Mouse (Mus musculus): ENCODE results near the gene Trmt5. TPM values are rescaled to one million over a fixed set of nuclear protein-coding genes. Genes with fewer than 3 reads are reported as not detected.
A peak's percentile ranks its signal among the peaks of the same experiment; 100 is the strongest.

The Trmt5 gene
- total RNA-seq, 2 experiments from 2014 or later = 13.1 to 16.8 TPM

DNA sequence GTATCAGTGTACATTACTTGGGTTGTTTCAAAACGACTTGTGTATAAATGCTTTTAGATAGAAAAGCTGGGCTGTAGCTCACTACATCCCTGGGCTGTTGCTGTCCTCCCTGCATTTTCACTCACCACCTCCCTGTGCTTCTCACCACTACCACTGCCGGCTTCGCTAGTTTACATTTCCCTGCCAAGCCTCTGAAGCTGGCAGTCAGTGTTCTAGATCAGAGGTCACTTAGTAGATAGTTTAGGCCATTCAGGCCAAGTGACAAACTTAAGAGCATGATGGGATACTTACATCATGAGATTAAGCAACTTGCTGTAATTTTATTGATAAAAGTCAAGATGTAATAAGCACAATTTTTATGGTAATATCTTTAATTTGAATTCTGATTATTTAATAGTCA is 11.6 kb downstream of the Trmt5 start:
- DNase-seq (ENCODE audit: low spot score in 2 of 2) = no peak

DNA sequence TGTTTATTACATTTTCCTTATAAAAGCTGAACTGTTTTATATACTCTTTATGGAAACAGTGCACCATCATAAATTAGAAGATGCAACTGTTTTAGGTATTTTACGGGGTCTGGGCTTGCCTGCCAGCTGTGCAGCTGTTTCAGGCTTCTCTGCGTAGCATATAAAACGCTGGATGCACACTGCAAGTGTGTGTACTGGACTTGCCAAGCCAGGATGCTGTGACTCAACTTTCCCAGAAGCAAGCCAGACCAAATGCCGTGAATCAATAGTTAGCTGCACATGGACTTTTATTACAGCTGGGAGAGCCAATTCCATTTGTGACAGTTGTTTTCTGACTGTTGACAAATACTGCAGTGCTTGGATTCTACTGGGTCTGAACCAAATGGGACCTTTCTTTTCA is 16.6 kb downstream of the Trmt5 start:
- no peak for DNase-seq (ENCODE audit: low spot score in 2 of 2)

DNA sequence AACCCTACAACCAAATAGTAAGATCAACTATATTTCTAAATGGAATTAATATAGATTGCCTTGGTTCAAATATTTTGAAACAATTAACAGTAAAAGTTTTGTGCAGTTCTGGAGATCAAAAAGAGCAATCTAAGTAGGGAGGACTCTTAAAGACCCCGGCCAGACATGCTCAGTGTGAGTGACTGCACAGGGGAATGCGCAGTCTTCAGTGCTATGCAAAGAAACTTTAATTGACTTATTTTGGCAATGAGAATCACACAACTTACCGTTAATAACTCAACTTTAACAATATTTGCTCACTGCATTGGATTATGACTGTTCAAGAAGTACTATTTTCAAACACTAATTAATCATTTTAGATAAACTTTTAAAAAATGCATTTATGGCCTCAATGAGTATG is 17.0 kb downstream of the Trmt5 start:
- no peak for DNase-seq (ENCODE audit: low spot score in 2 of 2)

DNA sequence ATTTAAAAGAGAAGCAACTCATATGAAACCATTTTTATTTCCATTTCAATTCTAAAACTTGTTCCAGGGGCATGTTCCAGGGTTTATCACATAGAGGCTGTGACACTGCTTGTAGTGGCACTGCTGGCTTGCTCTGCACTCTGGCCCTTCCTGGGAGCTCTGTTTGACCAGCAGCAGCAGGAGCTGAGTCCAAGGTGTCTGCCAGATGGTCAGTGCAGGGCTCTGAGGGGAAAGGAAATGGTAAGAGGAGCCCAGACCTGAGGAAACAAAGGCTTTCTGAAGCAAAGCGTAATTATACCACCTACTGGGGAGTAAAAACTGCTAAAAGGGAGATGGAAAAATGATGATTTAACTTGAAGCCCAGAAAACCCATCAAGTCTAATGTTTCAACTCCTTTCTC is 18.0 kb downstream of the Trmt5 start:
- DNase-seq (ENCODE audit: low spot score in 2 of 2) = no peak

DNA sequence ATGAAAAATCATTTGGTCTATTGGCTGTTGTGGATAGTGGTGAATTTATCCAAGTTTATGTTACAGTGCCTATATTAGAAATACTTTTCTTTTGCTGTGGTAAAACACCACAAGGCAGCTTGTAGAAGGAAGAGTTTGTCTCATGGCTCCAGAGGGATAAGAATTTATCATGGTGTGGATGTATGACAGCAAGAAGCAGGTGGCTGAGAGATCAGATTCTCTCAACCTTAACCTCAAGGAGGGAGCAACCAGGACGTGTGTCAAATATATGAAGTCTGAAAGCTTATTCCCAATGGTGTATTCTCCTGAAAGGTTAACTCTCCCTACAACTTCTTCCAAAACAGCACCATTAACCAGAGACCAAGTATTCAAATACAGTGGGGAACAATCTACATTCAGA is 19.9 kb downstream of the Trmt5 start:
- DNase-seq (ENCODE audit: low spot score in 2 of 2) = no peak

DNA sequence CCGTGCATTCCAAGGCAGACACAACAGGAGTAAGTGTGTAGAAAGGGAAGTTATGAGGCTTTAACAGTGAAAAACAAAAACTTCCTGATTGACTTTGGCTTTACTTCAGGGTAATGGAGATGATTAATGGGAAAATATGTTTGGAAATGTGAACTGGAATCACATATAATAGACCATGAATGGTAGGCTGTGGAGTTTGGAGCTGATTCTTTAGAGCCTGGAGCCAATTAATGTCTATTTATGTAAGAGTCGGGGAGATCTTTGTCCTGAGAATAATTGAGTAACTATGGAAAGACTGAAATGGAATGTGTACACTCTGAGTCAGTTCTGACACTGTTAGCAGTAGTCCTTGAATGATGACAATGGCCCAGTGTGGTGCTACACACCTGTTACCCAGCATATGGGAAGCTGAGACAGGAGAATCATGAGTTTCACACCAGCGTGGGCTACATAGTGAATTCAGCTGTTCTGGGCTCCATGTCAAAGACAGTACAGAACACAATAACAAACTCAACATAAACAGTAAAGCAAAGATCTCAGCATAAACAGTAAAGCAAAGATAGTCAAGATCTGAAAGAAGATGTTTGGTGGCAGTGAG is 21.0 kb downstream of the Trmt5 start:
- DNase-seq (ENCODE audit: low spot score in 2 of 2) = no peak

DNA sequence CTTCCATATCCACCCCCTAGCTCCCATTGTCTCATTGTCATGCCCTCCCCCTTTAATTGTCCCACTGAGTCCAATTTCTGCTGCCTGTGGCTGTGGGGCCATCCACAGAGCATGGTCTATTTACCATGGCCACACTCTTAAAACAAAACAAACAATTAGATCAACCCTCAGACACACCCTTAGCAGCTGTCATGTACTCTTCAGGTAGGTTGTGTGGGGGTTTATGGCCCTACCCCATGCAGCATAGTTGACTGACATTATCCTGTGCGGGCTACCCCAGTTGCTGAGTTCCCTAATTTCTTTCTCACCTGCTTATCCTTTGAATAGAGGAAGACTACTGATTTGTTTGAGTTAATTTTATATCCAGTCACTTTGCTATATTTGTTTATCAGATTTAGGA is 26.2 kb downstream of the Trmt5 start:
- DNase-seq (ENCODE audit: low spot score in 2 of 2) = no peak

DNA sequence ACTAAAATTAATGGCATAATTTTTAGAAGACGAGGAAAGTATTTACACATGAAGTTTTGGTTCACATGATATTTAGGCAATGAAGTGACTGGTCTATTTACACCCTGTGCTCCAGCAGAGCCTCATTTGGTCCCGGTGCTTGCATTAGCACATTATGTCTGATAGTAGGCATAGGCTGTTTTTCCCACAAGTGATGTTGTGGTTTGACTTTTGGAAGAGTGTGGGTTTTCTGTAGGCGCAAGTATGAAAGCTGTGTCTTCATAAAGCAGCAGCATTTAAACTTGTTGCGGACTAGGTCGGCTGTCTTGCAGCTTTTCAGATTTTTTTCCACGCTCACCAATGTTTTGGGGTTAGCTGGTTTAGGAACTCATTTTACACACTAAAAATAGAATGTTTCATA is 27.2 kb downstream of the Trmt5 start:
- no peak for DNase-seq (ENCODE audit: low spot score in 2 of 2)

DNA sequence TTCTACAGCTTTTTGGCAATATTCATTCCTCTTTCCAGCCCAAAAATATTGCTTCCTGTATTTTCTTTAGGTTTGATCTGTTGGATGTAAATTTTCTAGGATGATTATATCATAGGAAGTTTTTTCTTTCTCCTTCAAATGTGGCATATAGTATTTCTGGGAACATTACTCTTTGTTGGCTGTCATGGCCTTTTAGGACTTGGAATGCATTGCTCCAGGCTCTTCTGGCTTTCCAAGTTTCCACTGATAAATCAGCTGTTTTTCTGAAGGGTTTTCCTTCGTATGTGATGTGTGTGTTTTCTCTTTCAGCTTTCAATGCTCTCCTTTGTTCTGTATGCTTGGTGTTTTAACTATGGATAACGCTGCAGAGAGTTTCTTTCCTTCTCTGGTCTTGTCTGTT is 31.5 kb downstream of the Trmt5 start:
- DNase-seq (ENCODE audit: low spot score in 2 of 2) = no peak

DNA sequence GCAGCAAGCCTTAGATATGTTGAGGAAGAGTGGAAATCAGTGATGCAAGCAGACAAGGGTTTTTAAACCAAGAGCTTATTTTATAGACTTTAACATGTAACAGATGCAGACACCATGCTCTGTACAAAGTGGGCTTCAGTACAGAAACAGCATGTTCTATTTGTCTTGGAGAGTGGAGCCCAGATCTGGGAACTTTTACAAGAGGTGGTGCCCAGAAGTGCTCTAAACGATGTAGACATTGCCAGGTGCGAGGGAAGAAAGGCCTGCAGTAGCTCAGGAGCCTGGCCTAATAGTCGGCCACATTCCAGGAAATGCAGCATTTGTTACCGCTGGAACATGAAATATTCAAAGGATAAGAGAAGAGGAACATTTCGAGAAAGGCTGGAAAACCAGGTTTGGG is 40.8 kb downstream of the Trmt5 start:
- DNase-seq (ENCODE audit: low spot score in 2 of 2) = no peak

DNA sequence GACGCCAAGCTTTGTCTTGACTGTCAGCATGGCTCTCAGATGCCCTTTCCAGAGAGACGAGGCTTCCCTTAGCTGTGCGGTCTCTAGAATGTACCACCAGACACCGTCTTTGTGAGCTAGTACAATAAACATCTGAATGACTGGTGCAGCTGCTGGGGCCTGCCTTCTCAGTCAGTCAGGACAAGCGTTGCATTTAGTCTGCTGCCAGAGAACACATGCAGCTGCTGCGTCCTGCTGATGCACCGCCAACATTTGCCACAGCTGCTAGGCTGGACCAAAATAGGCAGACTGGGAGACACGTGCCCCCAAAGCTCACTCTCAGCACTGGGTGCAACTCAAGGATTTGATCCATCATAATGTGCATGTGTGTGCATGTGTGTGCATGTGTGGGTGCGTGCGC is 44.5 kb downstream of the Trmt5 start:
- DNase-seq (ENCODE audit: low spot score in 2 of 2) = peak; percentile 17 to 35

DNA sequence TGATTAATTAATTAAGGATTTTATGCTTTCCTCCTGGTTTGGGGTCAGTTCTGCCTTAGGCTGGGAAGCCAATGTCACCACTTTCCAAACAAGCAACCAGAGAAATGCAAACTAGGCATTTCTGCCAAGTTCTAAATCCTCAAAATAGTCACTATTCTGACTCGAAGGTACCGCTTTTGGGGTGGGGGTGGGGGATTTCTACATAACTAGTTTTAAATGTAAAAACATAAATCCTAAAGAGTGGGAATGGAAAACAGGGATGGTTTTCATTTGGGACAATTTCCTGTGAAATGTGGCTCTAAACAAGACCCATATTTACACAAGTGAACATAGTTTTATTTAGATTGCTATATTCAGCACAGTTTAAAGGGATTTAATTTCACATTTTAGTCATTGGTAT is 53.9 kb downstream of the Trmt5 start:
- DNase-seq (ENCODE audit: low spot score in 2 of 2) = no peak

DNA sequence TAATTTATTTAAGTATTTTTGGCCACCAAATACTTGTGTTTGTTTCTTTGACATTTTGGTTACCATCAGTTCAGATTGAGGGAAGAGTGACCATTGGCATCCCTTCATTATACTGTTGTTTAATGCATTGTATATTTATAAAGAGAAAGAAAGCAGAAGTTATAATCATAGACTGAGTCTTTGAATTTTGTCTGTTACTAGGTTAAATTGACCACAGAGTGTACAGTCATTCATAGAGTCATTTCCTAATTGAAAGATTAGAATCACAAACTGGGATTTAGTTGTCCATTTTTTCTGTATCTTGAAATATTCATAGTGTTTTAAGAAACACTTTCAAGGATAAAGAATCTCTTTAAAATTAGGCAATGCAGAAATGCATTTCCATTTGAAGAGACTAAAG is 55.0 kb downstream of the Trmt5 start:
- DNase-seq (ENCODE audit: low spot score in 2 of 2) = no peak

DNA sequence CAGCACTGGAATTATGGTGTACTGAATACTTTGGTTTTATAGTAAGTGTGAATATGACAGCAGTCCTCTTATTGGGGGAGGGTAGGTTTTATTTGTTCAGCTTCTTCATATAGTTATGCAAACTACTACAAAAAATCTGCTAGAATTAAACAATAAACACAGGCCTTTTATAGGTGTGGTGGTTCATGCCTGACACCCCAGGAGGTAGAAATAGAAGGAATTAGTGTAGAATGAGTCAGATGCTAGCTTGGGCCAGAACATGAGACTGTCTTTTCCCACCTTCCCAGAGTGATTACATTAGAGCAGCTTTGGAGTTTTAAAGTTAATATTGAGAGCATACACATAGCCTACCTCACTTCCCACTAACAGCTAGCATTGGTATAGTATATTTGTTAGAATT is 56.3 kb downstream of the Trmt5 start:
- no peak for DNase-seq (ENCODE audit: low spot score in 2 of 2)

Other genes starting within 250 kb of the Trmt5 start
- gene Six1, start 232.8 kb downstream of the Trmt5 start, total RNA-seq (2021) = under 1 TPM; 0.40 to 0.42 TPM
- gene Six4, start 173.3 kb downstream of the Trmt5 start, total RNA-seq (2021) = 1 to 10 TPM; 2.9 to 3.9 TPM
- 10 to 100 TPM; 22.6 to 22.9 TPM for gene Mnat1, start 163.0 kb downstream of the Trmt5 start, total RNA-seq (2021)
- 10 to 100 TPM in 1 of 2 experiments, 1 to 10 TPM in 1; 8.8 to 13.9 TPM for gene Slc38a6, start 69 bp upstream of the Trmt5 start, total RNA-seq (2021)